Mouse (Mus musculus) forebrain, embryonic 10.5 days (tissue): Measurements from ENCODE around the gene Bahcc1. TPM values are rescaled to one million over a fixed set of nuclear protein-coding genes. Genes with fewer than 3 reads are reported as not detected.

Source experiments
- DNase-seq: peaks from one replicate; pipeline ENCODE4 v3.0.0-alpha.2; 2017; ENCODE audit warnings: low spot score; ENCODE audit errors: extremely low spot score
- H3K27ac ChIP-seq: fragments of 300-500 bp; sonication (generic); 2 replicates; pipeline ENCODE4 v1.5.1; 2016; ENCODE audit warnings: mild to moderate bottlenecking
- H3K27me3 ChIP-seq: fragments of 300-500 bp; sonication (generic); 2 replicates; pipeline ENCODE4 v1.6.1; 2016; ENCODE audit warnings: mild to moderate bottlenecking; ENCODE audit not compliant: poor library complexity, severe bottlenecking
- H3K36me3 ChIP-seq: fragments of 300-500 bp; sonication (generic); replicated peaks from 2 replicates; pipeline ENCODE4 v1.6.1; 2016; ENCODE audit warnings: mild to moderate bottlenecking, moderate library complexity
- H3K4me1 ChIP-seq: fragments of 300-500 bp; sonication (generic); 2 replicates; pipeline ENCODE4 v1.6.1; 2016
- H3K4me3 ChIP-seq: fragments of 300-500 bp; sonication (generic); 2 replicates; pipeline ENCODE4 v1.5.1; 2016; ENCODE audit warnings: mild to moderate bottlenecking, moderate library complexity
- H3K9me3 ChIP-seq: fragments of 300-500 bp; sonication (generic); 2 replicates; pipeline ENCODE4 v1.6.1; 2016; ENCODE audit warnings: mild to moderate bottlenecking, moderate library complexity
- WGBS: fragments of 180-500 bp; shearing (Covaris S2); methylation state at CpG from one replicate; pipeline ENCODE4 v1.1.7; 2016; 5-methylcytosine and 5-hydroxymethylcytosine counted together
- polyA plus RNA-seq: library from polyadenylated mRNA; unstranded; fragments of >200 nt; fragmentation: Nextera tagmentation; extraction: Ambion mirVana; gene quantifications from 2 replicates; pipeline ENCODE4 v1.2.1, GENCODE M21; 2016

Bahcc1 gene
- polyA plus RNA-seq, 1 experiment from 2014 or later = 16.1 TPM

DNA sequence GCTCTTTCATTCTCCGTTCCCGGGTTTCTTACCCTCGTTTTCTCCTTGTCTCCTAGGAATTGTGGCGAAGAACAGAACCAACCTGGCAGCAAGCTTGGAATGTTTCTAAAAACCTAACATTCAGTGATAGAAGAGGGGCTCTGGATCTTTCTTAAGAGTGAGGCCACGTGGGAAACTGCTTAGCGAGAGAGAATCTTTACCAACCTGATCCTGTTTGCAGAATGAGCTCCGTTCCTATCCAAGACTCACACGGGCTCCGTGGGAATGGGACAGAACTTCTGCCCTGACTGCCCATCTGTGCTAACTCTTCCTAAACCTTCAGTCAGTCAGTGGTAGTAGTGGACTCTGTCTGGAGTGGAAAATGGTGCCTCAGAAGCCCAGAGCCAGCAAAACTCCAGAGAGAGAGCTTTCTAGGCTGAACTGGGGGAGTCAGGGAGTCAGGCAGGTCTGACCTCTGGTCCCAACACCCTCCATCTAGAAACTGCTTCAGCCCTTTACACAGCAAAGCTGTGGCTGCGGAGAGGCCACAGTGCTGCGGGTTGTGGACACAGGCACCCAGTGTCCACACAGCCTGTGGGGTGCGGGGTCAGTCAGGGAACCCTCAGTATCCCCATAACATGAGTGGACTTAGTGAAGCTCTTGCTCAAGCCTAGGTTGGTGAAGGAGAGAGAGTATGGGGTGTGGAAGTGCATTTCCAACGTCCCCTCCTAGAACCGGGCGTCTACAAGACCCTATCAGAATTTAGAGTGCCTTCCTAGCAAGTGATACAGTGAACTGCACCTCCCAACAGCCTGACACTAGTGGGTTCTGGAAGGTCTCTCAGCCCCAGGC, 73.0 kb downstream of the Bahcc1 start:
- H3K27ac ChIP-seq = peak overlapping the region; percentile 95
- no peaks in the 10 kb centered on the region for H3K36me3 ChIP-seq
- peaks cover 50% of the 10 kb centered on the region for H3K27me3 ChIP-seq
- peaks cover 64% of the 10 kb centered on the region for H3K4me1 ChIP-seq
- H3K9me3 ChIP-seq = no peaks in the 10 kb centered on the region
- peak overlapping the region; percentile 59 for H3K4me3 ChIP-seq
- 24% methylated on average over 15 of the region's 15 CpGs for WGBS
- no peak for DNase-seq

- 56% methylated on average over 12 of the region's 12 CpGs for WGBS
- Histone ChIP-seq H3K4me3 (peak overlapping the region; percentile 59; the same call in 1 of the 2 replicates), H3K27ac (peak overlapping the region; percentile 95), H3K9me3 (no peaks in the 10 kb centered on the region), H3K4me1 (peaks cover 72% of the 10 kb centered on the region), H3K27me3 (peaks cover 50% of the 10 kb centered on the region), H3K36me3 (no peaks in the 10 kb centered on the region)
- no peak for DNase-seq
These were observed 73.8 kb downstream of the Bahcc1 start for GRCm38 (mm10) chr11:120306366-120307131.

GRCm38 (mm10) chr11:120307132-120307413, 74.3 kb downstream of the Bahcc1 start:
- H3K27ac ChIP-seq = peak overlapping the region; percentile 95
- H3K4me3 ChIP-seq = peak overlapping the region; percentile 59; the same call in 1 of the 2 replicates

DNA sequence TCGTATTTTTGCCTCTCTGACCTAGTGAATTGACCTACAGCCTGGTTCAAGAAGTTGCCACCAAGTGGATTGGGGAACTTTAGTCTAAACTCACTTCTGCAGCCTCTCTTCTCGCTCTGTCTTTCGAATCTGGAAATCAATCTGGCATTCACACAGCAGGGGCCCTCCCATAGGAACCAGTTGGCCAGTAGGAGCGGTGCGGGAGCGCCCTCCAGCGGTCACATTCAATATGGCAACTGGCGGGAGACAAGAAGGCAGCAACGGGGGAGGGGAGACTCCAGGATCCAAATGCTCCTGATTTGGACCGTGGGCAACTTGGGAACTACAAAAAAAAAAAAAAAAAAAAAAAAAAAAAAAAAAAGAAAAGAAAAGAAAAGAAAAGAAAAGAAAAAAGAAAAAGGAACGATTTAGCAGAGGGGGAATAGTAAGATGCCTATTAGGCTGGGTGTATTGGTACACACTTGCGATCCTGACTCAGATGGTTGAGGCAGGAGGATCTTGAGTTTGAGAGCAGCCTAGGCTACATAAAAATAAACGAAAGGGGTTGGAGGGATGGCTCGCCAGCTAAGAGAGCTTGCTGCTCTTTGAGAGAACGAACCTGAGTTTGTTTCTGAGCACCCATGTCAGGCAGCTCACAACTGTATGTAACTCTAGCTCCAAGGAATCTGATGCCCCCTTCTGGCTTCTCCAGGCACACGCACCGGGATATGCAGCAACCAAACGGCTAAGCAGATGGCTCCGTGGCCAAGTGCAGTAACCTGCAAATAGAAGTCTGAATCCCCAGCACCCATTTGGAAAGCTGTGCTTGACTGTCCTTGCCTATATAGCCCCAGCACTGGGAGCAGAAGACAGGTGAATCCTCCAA, 75.1 kb downstream of the Bahcc1 start:
- H3K4me1 ChIP-seq = peaks cover 78% of the 10 kb centered on the region
- WGBS = 7% methylated on average over 19 of the region's 19 CpGs
- H3K9me3 ChIP-seq = no peaks in the 10 kb centered on the region
- H3K36me3 ChIP-seq = no peaks in the 10 kb centered on the region
- peaks cover 50% of the 10 kb centered on the region for H3K27me3 ChIP-seq
- DNase-seq = peak; percentile 94
- peak overlapping the region; percentile 95 for H3K27ac ChIP-seq
- peak overlapping the region; percentile 59 for H3K4me3 ChIP-seq

More at GRCm38 (mm10) chr11:120307132-120307413, 74.3 kb downstream of the Bahcc1 start:
- peaks cover 50% of the 10 kb centered on the region for H3K27me3 ChIP-seq
- 18% methylated on average over 5 of the region's 5 CpGs for WGBS
- no peaks in the 10 kb centered on the region for H3K36me3 ChIP-seq
- DNase-seq = no peak
- H3K4me1 ChIP-seq = peaks cover 77% of the 10 kb centered on the region
- no peaks in the 10 kb centered on the region for H3K9me3 ChIP-seq

- peak; percentile 14 for DNase-seq
- Histone ChIP-seq H3K4me3 (peak overlapping the region; percentile 16; the same call in 1 of the 2 replicates), H3K27ac (peak overlapping the region; percentile 12; the same call in 1 of the 2 replicates), H3K27me3 (peaks cover 45% of the 10 kb centered on the region), H3K36me3 (no peaks in the 10 kb centered on the region), H3K9me3 (no peaks in the 10 kb centered on the region), H3K4me1 (peaks cover 70% of the 10 kb centered on the region)
- WGBS = 58% methylated on average over 15 of the region's 15 CpGs
These were observed 75.9 kb downstream of the Bahcc1 start for GRCm38 (mm10) chr11:120308441-120309320.

DNA sequence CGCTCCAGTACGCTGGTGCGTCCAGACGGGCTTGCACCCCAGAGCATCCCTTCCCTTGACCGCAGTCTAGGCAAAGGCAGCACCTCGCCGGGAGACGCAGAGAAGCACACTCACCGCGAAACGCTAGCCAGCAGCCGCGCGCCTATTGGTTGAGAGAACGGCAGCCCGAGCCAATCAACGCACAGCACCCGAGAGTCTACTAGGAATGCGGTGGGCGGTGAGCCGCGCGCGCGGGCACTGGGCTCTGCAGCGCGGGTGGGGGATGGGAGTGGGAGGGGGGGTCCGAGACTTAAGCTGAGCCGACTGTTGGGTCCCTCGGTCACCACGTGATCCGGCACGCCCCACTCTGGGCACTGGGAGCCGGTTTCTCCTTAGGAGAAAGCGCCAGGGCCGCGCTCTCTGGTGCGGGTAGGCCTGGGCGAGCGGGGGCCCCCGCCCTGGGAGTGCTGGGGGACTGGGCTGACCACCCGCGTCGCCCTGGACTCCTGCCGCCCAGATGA, 78.1 kb downstream of the Bahcc1 start:
- DNase-seq = peak; percentile 98
- 6% methylated on average over 45 of the region's 45 CpGs for WGBS
- H3K4me1 ChIP-seq = peaks cover 70% of the 10 kb centered on the region
- peak overlapping the region; percentile 96 for H3K27ac ChIP-seq
- peaks cover 36% of the 10 kb centered on the region for H3K27me3 ChIP-seq
- no peaks in the 10 kb centered on the region for H3K36me3 ChIP-seq
- no peaks in the 10 kb centered on the region for H3K9me3 ChIP-seq
- peak overlapping the region; percentile 58 for H3K4me3 ChIP-seq

DNA sequence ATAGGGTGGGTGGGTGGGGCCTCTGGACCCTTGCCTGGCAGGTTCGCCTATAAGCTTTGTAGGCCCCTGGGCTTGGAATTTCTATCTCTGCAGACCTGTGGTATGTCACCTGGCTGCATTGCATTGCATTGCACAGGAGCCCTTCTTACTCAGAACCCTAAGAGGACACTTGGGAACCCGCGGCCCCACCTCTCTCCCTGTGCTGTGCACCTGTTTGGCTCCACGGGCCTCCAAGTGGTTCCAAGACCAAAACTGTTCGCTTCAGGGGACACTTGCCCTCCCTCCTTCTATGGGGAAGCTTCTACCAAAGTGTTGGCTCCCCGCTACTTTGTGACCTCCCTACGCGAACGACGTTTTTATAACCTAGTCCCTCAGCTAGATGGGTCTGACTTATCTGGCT, 78.8 kb downstream of the Bahcc1 start:
- 42% methylated on average over 10 of the region's 10 CpGs for WGBS
- no peak for DNase-seq
- H3K27me3 ChIP-seq = peaks cover 29% of the 10 kb centered on the region
- no peaks in the 10 kb centered on the region for H3K36me3 ChIP-seq
- H3K4me3 ChIP-seq = peak overlapping the region; percentile 58
- peaks cover 70% of the 10 kb centered on the region for H3K4me1 ChIP-seq
- H3K9me3 ChIP-seq = no peaks in the 10 kb centered on the region
- peak overlapping the region; percentile 96 for H3K27ac ChIP-seq

GRCm38 (mm10) chr11:120312069-120312468, 79.3 kb downstream of the Bahcc1 start:
- peaks cover 24% of the 10 kb centered on the region for H3K27me3 ChIP-seq
- H3K4me3 ChIP-seq = peak overlapping the region; percentile 58; the same call in 1 of the 2 replicates
- no peak for DNase-seq
- peak overlapping the region; percentile 96 for H3K27ac ChIP-seq
- peaks cover 70% of the 10 kb centered on the region for H3K4me1 ChIP-seq
- no peaks in the 10 kb centered on the region for H3K36me3 ChIP-seq
- no peaks in the 10 kb centered on the region for H3K9me3 ChIP-seq
- 63% methylated on average over 6 of the region's 6 CpGs for WGBS

DNA sequence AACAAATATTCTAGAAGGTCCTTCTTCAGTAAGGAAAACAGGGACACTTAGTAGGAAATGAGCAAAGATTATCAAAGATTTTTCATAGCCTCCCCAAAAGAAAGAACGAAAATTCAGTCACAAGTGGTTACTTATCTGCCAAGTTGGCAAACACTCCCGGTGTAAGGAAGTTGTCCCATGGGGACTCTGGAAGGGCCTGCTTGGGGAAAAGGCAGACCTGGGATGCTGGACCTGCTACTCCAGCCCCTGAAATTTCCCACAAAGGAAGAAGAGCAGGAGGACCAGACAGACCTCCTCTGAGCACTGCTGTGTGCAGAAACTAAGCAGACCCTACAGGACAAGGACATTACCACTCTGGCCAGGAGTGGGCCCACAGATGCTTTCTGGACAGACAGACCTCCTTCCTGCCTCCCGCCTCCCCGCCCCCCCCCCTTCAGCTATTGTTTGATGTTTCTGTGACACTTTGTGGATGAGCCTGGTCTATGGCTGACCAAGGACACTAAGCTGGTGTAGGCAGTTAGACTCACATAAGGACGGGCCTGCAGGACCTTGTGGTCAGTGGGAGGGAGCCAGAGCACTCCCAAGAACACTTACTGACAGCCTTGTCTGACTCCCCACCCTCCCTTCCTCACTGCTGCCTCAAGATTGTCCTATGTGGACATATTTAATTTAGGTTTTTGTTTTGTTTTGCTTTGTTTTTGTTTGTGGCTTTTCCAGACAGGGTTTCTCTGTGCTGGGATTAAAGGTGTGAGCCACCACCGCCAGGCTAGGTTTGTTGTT, 81.3 kb downstream of the Bahcc1 start:
- no peaks in the 10 kb centered on the region for H3K9me3 ChIP-seq
- peak; percentile 13 for DNase-seq
- H3K27me3 ChIP-seq = peaks cover 9% of the 10 kb centered on the region; the same call in 1 of the 2 replicates
- 0 out of 2 replicates have a peak overlapping the region, but pooled peaks have one; percentile 63 for H3K4me3 ChIP-seq
- WGBS = 56% methylated on average over 6 of the region's 6 CpGs
- H3K36me3 ChIP-seq = no peaks in the 10 kb centered on the region
- peak overlapping the region; percentile 96 for H3K27ac ChIP-seq
- H3K4me1 ChIP-seq = peaks cover 60% of the 10 kb centered on the region

GRCm38 (mm10) chr11:120314721-120315415, 82.1 kb downstream of the Bahcc1 start:
- peak; percentile 14 for DNase-seq
- Histone ChIP-seq H3K4me3 (peak overlapping the region; percentile 63), H3K9me3 (no peaks in the 10 kb centered on the region), H3K27ac (peak overlapping the region; percentile 96), H3K4me1 (peaks cover 60% of the 10 kb centered on the region), H3K36me3 (no peaks in the 10 kb centered on the region), H3K27me3 (0 out of 2 replicates have a peak, but pooled peaks cover 4% of the 10 kb centered on the region)
- WGBS = 41% methylated on average over 16 of the region's 16 CpGs
